Mouse (Mus musculus) MEL (cell line): ENCODE results near the gene Spdye4a. TPM values are rescaled to one million over a fixed set of nuclear protein-coding genes. Genes with fewer than 3 reads are reported as not detected.

ENCODE experiments used
- DNase-seq: peaks from one replicate; pipeline ENCODE4 v3.0.0; 2011; ENCODE audit warnings: low read depth, low spot score
- H3K27ac ChIP-seq: 2 replicates; pipeline ENCODE4 v1.5.1; 2012; ENCODE audit warnings: low read depth, mild to moderate bottlenecking, control low read depth, low read length, moderate library complexity; ENCODE audit not compliant: control insufficient read depth
- H3K27me3 ChIP-seq, 2 experiments: fragments of 150-350 bp in 1 of 2; sonication (generic) in 1 of 2; 2 replicates each; pipeline ENCODE4 v1.6.1; 2012; ENCODE audit warnings: low read length in 2 of 2, mild to moderate bottlenecking in 2 of 2, improper control_type of control experiment in 1 of 2, moderate library complexity in 1 of 2; ENCODE audit not compliant: insufficient read depth in 2 of 2, control insufficient read depth in 1 of 2
- H3K36me3 ChIP-seq, 2 experiments: 2 replicates each; pipeline ENCODE4 v1.6.1; 2012 to 2014; ENCODE audit warnings: low read length in 2 of 2, improper control_type of control experiment in 1 of 2, inconsistent platforms in 1 of 2, mild to moderate bottlenecking in 1 of 2; ENCODE audit not compliant: insufficient read depth in 2 of 2, control insufficient read depth in 1 of 2
- H3K4me1 ChIP-seq, 2 experiments: fragments of 150-350 bp in 1 of 2; sonication (generic) in 1 of 2; 2 replicates each; pipeline ENCODE4 v1.6.1; 2012; ENCODE audit warnings: low read length in 2 of 2, improper control_type of control experiment in 1 of 2, mild to moderate bottlenecking in 1 of 2; ENCODE audit not compliant: insufficient read depth in 2 of 2, control insufficient read depth in 1 of 2
- H3K4me3 ChIP-seq, 2 experiments: fragments of 150-350 bp in 1 of 2; sonication (generic) in 1 of 2; 2 replicates each; pipeline ENCODE4 v1.5.1; 2012; ENCODE audit warnings: low read depth in 2 of 2, low read length in 2 of 2, mild to moderate bottlenecking in 2 of 2, moderate library complexity in 2 of 2, control low read depth in 1 of 2, improper control_type of control experiment in 1 of 2; ENCODE audit not compliant: control insufficient read depth in 1 of 2, insufficient read depth in 1 of 2
- H3K79me2 ChIP-seq: 2 replicates; pipeline ENCODE4 v1.6.1; 2012; ENCODE audit warnings: mild to moderate bottlenecking, low read length, moderate library complexity; ENCODE audit not compliant: control insufficient read depth, poor library complexity, insufficient read depth
- H3K9ac ChIP-seq: 2 replicates; pipeline ENCODE4 v1.6.1; 2012; ENCODE audit warnings: low read depth, mild to moderate bottlenecking, control low read depth, low read length, moderate library complexity; ENCODE audit not compliant: control insufficient read depth, poor library complexity, severe bottlenecking
- H3K9me3 ChIP-seq: fragments of 150-350 bp; sonication (generic); replicated peaks from 2 replicates; pipeline ENCODE4 v1.6.1; 2012; ENCODE audit warnings: mild to moderate bottlenecking, low read length, improper control_type of control experiment, moderate library complexity; ENCODE audit not compliant: insufficient read depth
- BHLHE40 ChIP-seq: IDR thresholded peaks from 2 replicates; pipeline ENCODE4 v1.6.1; 2012; ENCODE audit warnings: low read depth, mild to moderate bottlenecking, inconsistent platforms, low read length, improper control_type of control experiment, borderline replicate concordance
- CHD2 ChIP-seq: IDR thresholded peaks from 2 replicates; pipeline ENCODE4 v1.6.1; 2011; ENCODE audit warnings: low read length, improper control_type of control experiment
- E2F4 ChIP-seq: IDR thresholded peaks from 2 replicates; pipeline ENCODE4 v1.6.1; 2011; ENCODE audit warnings: low read depth, low read length, improper control_type of control experiment, borderline replicate concordance
- ELF1 ChIP-seq: IDR thresholded peaks from 2 replicates; pipeline ENCODE4 v1.6.1; 2014; ENCODE audit warnings: low read depth, mild to moderate bottlenecking, inconsistent platforms, low read length, improper control_type of control experiment, moderate library complexity
- GABPA ChIP-seq: IDR thresholded peaks from 2 replicates; pipeline ENCODE4 v1.6.1; 2012; ENCODE audit warnings: low read depth, mild to moderate bottlenecking, inconsistent platforms, low read length, improper control_type of control experiment, moderate library complexity
- HCFC1 ChIP-seq: IDR thresholded peaks from 2 replicates; pipeline ENCODE4 v1.6.1; 2012; ENCODE audit warnings: low read depth, mild to moderate bottlenecking, inconsistent platforms, low read length, improper control_type of control experiment, moderate library complexity
- MAX ChIP-seq: IDR thresholded peaks from 2 replicates; pipeline ENCODE4 v1.6.1; 2011; ENCODE audit warnings: low read length, improper control_type of control experiment
- MYB ChIP-seq: IDR thresholded peaks from 2 replicates; pipeline ENCODE4 v1.6.1; 2011; ENCODE audit warnings: mild to moderate bottlenecking, low read depth, low read length, improper control_type of control experiment
- NELFE ChIP-seq: IDR thresholded peaks from 2 replicates; pipeline ENCODE4 v1.6.1; 2011; ENCODE audit warnings: low read depth, low read length, improper control_type of control experiment
- POLR2AphosphoS5 ChIP-seq: IDR thresholded peaks from 2 replicates; pipeline ENCODE4 v1.6.1; 2012; ENCODE audit warnings: low read depth, borderline replicate concordance, mild to moderate bottlenecking, inconsistent platforms, low read length, moderate library complexity, mixed read lengths
- RCOR1 ChIP-seq: IDR thresholded peaks from 2 replicates; pipeline ENCODE4 v1.6.1; 2012; ENCODE audit warnings: low read depth, mild to moderate bottlenecking, inconsistent platforms, low read length, improper control_type of control experiment
- SIN3A ChIP-seq: IDR thresholded peaks from 2 replicates; pipeline ENCODE4 v1.6.1; 2012; ENCODE audit warnings: low read length, improper control_type of control experiment, inconsistent platforms
- UBTF ChIP-seq: IDR thresholded peaks from 2 replicates; pipeline ENCODE4 v1.6.1; 2012; ENCODE audit warnings: low read depth, mild to moderate bottlenecking, inconsistent platforms, low read length, improper control_type of control experiment, moderate library complexity, borderline replicate concordance; ENCODE audit not compliant: insufficient read depth
- USF2 ChIP-seq, 2 experiments: IDR thresholded peaks; 2 replicates each; pipeline ENCODE4 v1.6.1; 2011 to 2012; ENCODE audit warnings: improper control_type of control experiment in 2 of 2, low read length in 2 of 2, borderline replicate concordance in 1 of 2, inconsistent platforms in 1 of 2, low read depth in 1 of 2, mild to moderate bottlenecking in 1 of 2; ENCODE audit not compliant: insufficient read depth in 1 of 2
- ZKSCAN1 ChIP-seq: IDR thresholded peaks from 2 replicates; pipeline ENCODE4 v1.6.1; 2012; ENCODE audit warnings: low read depth, mild to moderate bottlenecking, inconsistent platforms, low read length, improper control_type of control experiment, moderate library complexity
- ZNF384 ChIP-seq: IDR thresholded peaks from 2 replicates; pipeline ENCODE4 v1.6.1; 2012; ENCODE audit warnings: low read depth, mild to moderate bottlenecking, inconsistent platforms, low read length, improper control_type of control experiment
- polyA plus RNA-seq, 2 experiments: library from polyadenylated mRNA; stranded (reverse) in 1 of 2; unstranded in 1 of 2; fragments of >175 nt in 1 of 2; fragments of >200 nt in 1 of 2; gene quantifications; 2 replicates each; pipeline versions ENCODE4 v1.2.1 to v1.2.4; 2012; ENCODE audit warnings: low replicate concordance in 2 of 2, low read depth in 1 of 2; ENCODE audit not compliant: insufficient read length in 2 of 2, insufficient read depth in 1 of 2, missing spikeins in 1 of 2
- total RNA-seq: library from RNA; depleted of rRNA; stranded (reverse); fragments of 300-350 nt; gene quantifications from 2 replicates; pipeline ENCODE4 v1.2.3, GENCODE M21; 2012

Spdye4a gene
- total and polyA plus RNA-seq, 3 experiments = not detected

- Histone ChIP-seq H3K27me3 (no peaks in the 10 kb centered on the region), H3K4me3 (no peak overlapping the region), H3K9me3 (no peaks in the 10 kb centered on the region)
- TF ChIP-seq HCFC1 (no peak), MYB (no peak), SIN3A (no peak), BHLHE40 (no peak), CHD2 (no peak), RCOR1 (no peak), ZKSCAN1 (no peak), NELFE (no peak)
- TF ChIP-seq, all 39 proteins: peak for 0
- Histone ChIP-seq H3K9ac (no peak overlapping the region), H3K79me2 (no peaks in the 10 kb centered on the region), H3K36me3 (peaks cover 0 to 4% of the 10 kb centered on the region in 2 experiments; a peak in 2 of 4 replicates), H3K4me1 (peaks cover 5 to 13% of the 10 kb centered on the region in 2 experiments), H3K27ac (no peak overlapping the region)
- DNase-seq = no peak
Observed at GRCm38 (mm10) chr5:143255802-143256201, 29.1 kb upstream of the Spdye4a start.

- no peak for DNase-seq
- H3K9ac ChIP-seq = no peak overlapping the region
- no peak overlapping the region for H3K4me3 ChIP-seq
- no peak overlapping the region for H3K27ac ChIP-seq
- H3K4me1 ChIP-seq = peaks cover 5 to 13% of the 10 kb centered on the region in 2 experiments
- H3K36me3 ChIP-seq = peaks cover 0 to 4% of the 10 kb centered on the region in 2 experiments; a peak in 2 of 4 replicates
- no peaks in the 10 kb centered on the region for H3K27me3 ChIP-seq
- no peaks in the 10 kb centered on the region for H3K79me2 ChIP-seq
- no peaks in the 10 kb centered on the region for H3K9me3 ChIP-seq
- TF ChIP-seq GABPA (no peak), USF2 (IDR thresholded peaks at IDR 0.05; ENCODE audit: borderline replicate concordance in 1 of 2, insufficient read depth in 1 of 2, low read depth in 1 of 2, low read length in 2 of 2) (no peak), MAX (no peak), E2F4 (no peak), UBTF (no peak), POLR2AphosphoS5 (no peak), MYB (no peak), ZNF384 (no peak), ZKSCAN1 (no peak), ELF1 (no peak)
- TF ChIP-seq, all 39 proteins: peak for 0
Observed at GRCm38 (mm10) chr5:143255131-143255519, 28.4 kb upstream of the Spdye4a start.
